Mouse (Mus musculus) heart, adult 2 months (tissue): ENCODE measurements at regions not wholly inside any gene's neighbourhood (a gene's known extent, or its start where the extent isn't known, plus 50 kb on each side); places are given as distances from the start of the nearest gene placed in this dataset.

Source experiments
- DNase-seq, 2 experiments: peaks; one replicate each; pipeline ENCODE4 v3.0.0; 2021
- H3K27ac ChIP-seq: fragments of 200-600 bp; 2 replicates; pipeline ENCODE4 v1.8.1; 2022
- H3K27me3 ChIP-seq: fragments of 200-500 bp; 2 replicates; pipeline ENCODE4 v1.6.1; 2012; ENCODE audit warnings: mild to moderate bottlenecking, low read length, inconsistent platforms, mixed read lengths; ENCODE audit not compliant: control insufficient read depth, insufficient read depth
- H3K36me3 ChIP-seq: fragments of 200-500 bp; 2 replicates; pipeline ENCODE4 v1.6.1; 2012; ENCODE audit warnings: low read length, inconsistent platforms; ENCODE audit not compliant: control insufficient read depth, insufficient read depth
- H3K4me1 ChIP-seq: fragments of 200-500 bp; 2 replicates; pipeline ENCODE4 v1.6.1; 2011; ENCODE audit warnings: low read length; ENCODE audit not compliant: control insufficient read depth, insufficient read depth
- H3K4me3 ChIP-seq: fragments of 200-600 bp; 2 replicates; pipeline ENCODE4 v1.8.1; 2022
- H3K79me2 ChIP-seq: fragments of 200-500 bp; replicated peaks from 2 replicates; pipeline ENCODE4 v1.6.1; 2012; ENCODE audit warnings: mild to moderate bottlenecking, inconsistent platforms, low read length, moderate library complexity, mixed read lengths; ENCODE audit not compliant: control insufficient read depth, insufficient read depth
- H3K9ac ChIP-seq: fragments of 200-500 bp; 2 replicates; pipeline ENCODE4 v1.6.1; 2012; ENCODE audit warnings: low read depth, mild to moderate bottlenecking, control low read depth, inconsistent platforms, low read length, mixed read lengths
- CTCF ChIP-seq: fragments of 200-600 bp; IDR thresholded peaks from 2 replicates; pipeline ENCODE4 v1.8.1; 2022; ENCODE audit warnings: antibody characterized with exemption, mild to moderate bottlenecking, moderate library complexity
- EP300 ChIP-seq: fragments of 200-500 bp; IDR thresholded peaks from 2 replicates; pipeline ENCODE4 v1.6.1; 2011; ENCODE audit warnings: low read depth, low read length, control low read depth; ENCODE audit not compliant: insufficient read depth
- POLR2A ChIP-seq: fragments of 200-500 bp; IDR thresholded peaks from 2 replicates; pipeline ENCODE4 v1.6.1; 2011; ENCODE audit warnings: mild to moderate bottlenecking, low read depth, low read length, control low read depth; ENCODE audit not compliant: insufficient read depth
- WGBS: fragments of 180-500 bp; shearing (Covaris S2); methylation state at CpG from one replicate; pipeline ENCODE4 v1.1.7; 2018; 5-methylcytosine and 5-hydroxymethylcytosine counted together
- intact Hi-C: fragments of 180-260 bp; cut with DNase I; formaldehyde crosslinking; loops from one replicate; pipeline ENCODE4 v1.15.1; 2025

- H3K4me3 ChIP-seq, result no peak overlapping the region
Observed at GRCm38 (mm10) chr8:86353816-86354215, 226.7 kb downstream of the Abcc12 start.

GRCm38 (mm10) chr8:86351545-86352190 is 228.8 kb downstream of the Abcc12 start:
- no peak overlapping the region for H3K4me3 ChIP-seq
- H3K36me3 ChIP-seq, result no peaks in the 10 kb centered on the region
- intact Hi-C loops, result no loop called here
- H3K4me1 ChIP-seq, result no peaks in the 10 kb centered on the region
- no peak for DNase-seq
- H3K79me2 ChIP-seq, result no peaks in the 10 kb centered on the region
- TF ChIP-seq CTCF (no peak), EP300 (no peak), POLR2A (no peak)
- H3K9ac ChIP-seq, result no peak overlapping the region
- no peak overlapping the region for H3K27ac ChIP-seq
- no peaks in the 10 kb centered on the region for H3K27me3 ChIP-seq
- 76% methylated on average over 7 of the region's 7 CpGs for WGBS

More at GRCm38 (mm10) chr8:86353816-86354215, 226.7 kb downstream of the Abcc12 start:
- Histone ChIP-seq H3K4me1 (no peaks in the 10 kb centered on the region), H3K36me3 (no peaks in the 10 kb centered on the region), H3K27me3 (no peaks in the 10 kb centered on the region), H3K9ac (no peak overlapping the region), H3K79me2 (no peaks in the 10 kb centered on the region), H3K27ac (no peak overlapping the region)
- intact Hi-C loops, result no loop called here
- TF ChIP-seq POLR2A (no peak), EP300 (no peak), CTCF (no peak)
- WGBS, result 73% methylated on average over 3 of the region's 3 CpGs
- no peak for DNase-seq

GRCm38 (mm10) chr8:86350128-86350527 is 230.4 kb downstream of the Abcc12 start:
- H3K4me3 ChIP-seq, result no peak overlapping the region
- no peak overlapping the region for H3K27ac ChIP-seq
- H3K9ac ChIP-seq, result no peak overlapping the region
- H3K36me3 ChIP-seq, result no peaks in the 10 kb centered on the region
- H3K79me2 ChIP-seq, result no peaks in the 10 kb centered on the region
- H3K4me1 ChIP-seq, result no peaks in the 10 kb centered on the region
- 73% methylated on average over 2 of the region's 2 CpGs for WGBS
- TF ChIP-seq EP300, result no peak
- TF ChIP-seq CTCF, result no peak
- TF ChIP-seq POLR2A, result no peak
- DNase-seq, result no peak
- intact Hi-C loops, result no loop called here
- no peaks in the 10 kb centered on the region for H3K27me3 ChIP-seq

GRCm38 (mm10) chr8:86342016-86342684 is 238.3 kb downstream of the Abcc12 start:
- H3K79me2 ChIP-seq, result no peaks in the 10 kb centered on the region

GRCm38 (mm10) chr8:86338574-86339264 is 241.8 kb downstream of the Abcc12 start:
- Histone ChIP-seq H3K4me3 (no peak overlapping the region), H3K79me2 (no peaks in the 10 kb centered on the region), H3K9ac (no peak overlapping the region), H3K4me1 (no peaks in the 10 kb centered on the region), H3K27me3 (no peaks in the 10 kb centered on the region), H3K27ac (no peak overlapping the region), H3K36me3 (no peaks in the 10 kb centered on the region)
- intact Hi-C loops, result no loop called here
- TF ChIP-seq EP300 (no peak), POLR2A (no peak), CTCF (no peak)
- 88% methylated on average over 18 of the region's 18 CpGs for WGBS
- DNase-seq, result no peak

More at GRCm38 (mm10) chr8:86342016-86342684, 238.3 kb downstream of the Abcc12 start:
- no peak overlapping the region for H3K9ac ChIP-seq
- peak in 1 of 2 experiments; percentile 13 for DNase-seq
- intact Hi-C loops, result no loop called here
- no peak overlapping the region for H3K4me3 ChIP-seq
- H3K27ac ChIP-seq, result no peak overlapping the region
- TF ChIP-seq EP300, result no peak
- no peak for TF ChIP-seq CTCF
- TF ChIP-seq POLR2A, result no peak
- no peaks in the 10 kb centered on the region for H3K27me3 ChIP-seq
- H3K36me3 ChIP-seq, result no peaks in the 10 kb centered on the region
- WGBS, result 46% methylated on average over 8 of the region's 8 CpGs
- no peaks in the 10 kb centered on the region for H3K4me1 ChIP-seq

GRCm38 (mm10) chr8:86331383-86331782 is 249.1 kb downstream of the Abcc12 start:
- no peak for DNase-seq

More at GRCm38 (mm10) chr8:86331383-86331782, 249.1 kb downstream of the Abcc12 start:
- Histone ChIP-seq H3K4me3 (no peak overlapping the region), H3K27ac (no peak overlapping the region), H3K4me1 (no peaks in the 10 kb centered on the region), H3K9ac (no peak overlapping the region), H3K27me3 (no peaks in the 10 kb centered on the region), H3K79me2 (no peaks in the 10 kb centered on the region), H3K36me3 (no peaks in the 10 kb centered on the region)
- WGBS, result 83% methylated on average over 6 of the region's 6 CpGs
- TF ChIP-seq EP300, result no peak
- no peak for TF ChIP-seq CTCF
- TF ChIP-seq POLR2A, result no peak
- intact Hi-C loops, result no loop called here
